Mouse (Mus musculus): ENCODE results near the gene C130026I21Rik. TPM values are rescaled to one million over a fixed set of nuclear protein-coding genes. Genes with fewer than 3 reads are reported as not detected.
"Not testable (repeated sequence)": the region's sequence is repeated elsewhere in the genome, so short reads cannot be mapped to it uniquely, and the experiment has no call there.

The C130026I21Rik gene
- total RNA-seq, 2 experiments from 2014 or later: 1.0 TPM; not detected in 1

DNA sequence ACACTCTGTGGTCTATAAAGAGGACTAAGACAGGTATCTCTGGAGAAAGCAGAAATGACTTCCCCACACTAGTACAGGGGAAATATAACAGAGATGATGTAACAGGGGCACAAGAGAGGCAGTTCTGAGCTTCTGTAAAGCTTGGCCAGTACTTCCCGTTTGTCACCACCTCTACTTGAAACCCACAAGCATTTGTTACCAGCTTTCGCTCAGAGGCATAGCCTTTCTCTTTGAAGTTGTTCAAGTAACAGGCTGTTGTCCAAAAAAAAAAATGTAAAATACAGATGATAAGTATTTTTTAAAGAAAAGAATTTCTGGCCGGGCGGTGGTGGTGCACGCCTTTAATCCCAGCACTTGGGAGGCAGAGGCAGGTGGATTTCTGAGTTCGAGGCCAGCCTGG, 236.8 kb downstream of the C130026I21Rik start:
- not testable (repeated sequence) for DNase-seq

DNA sequence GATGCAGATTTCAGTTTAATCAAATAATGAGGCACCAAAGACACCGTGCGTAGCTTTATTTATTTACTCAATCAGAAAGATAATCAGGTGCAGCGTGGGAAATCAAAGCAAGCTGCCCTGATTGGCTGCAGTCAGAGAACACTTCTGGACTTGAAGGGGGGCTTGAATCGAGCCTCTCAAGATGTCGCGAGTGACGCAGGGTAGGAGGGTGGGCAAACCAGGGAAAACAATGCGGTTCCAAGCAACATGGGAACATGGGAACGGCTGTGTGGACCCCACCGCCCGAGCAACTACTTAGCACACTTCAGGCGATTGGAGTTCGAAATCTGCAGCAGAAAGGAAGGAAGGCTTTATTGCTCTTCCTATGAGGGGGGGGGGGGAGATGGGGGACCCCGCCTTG, 240.2 kb downstream of the C130026I21Rik start:
- not testable (repeated sequence) for DNase-seq

DNA sequence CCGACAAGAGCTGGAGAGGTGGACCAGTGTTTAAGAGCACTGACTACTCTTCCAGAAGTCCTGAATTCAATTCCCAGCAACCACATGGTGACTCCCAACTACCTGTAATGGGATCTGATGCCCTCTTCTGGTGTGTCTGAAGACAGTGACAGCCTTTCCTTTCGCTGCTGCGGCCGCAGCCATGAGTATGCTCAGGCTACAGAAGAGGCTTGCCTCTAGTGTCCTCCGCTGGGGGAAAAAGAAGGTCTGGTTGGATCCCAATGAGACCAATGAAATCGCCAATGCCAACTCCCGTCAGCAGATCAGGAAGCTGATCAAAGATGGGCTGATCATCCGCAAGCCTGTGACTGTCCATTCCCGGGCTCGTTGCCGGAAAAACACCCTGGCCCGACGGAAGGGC, 258.4 kb downstream of the C130026I21Rik start:
- DNase-seq: not testable (repeated sequence)

DNA sequence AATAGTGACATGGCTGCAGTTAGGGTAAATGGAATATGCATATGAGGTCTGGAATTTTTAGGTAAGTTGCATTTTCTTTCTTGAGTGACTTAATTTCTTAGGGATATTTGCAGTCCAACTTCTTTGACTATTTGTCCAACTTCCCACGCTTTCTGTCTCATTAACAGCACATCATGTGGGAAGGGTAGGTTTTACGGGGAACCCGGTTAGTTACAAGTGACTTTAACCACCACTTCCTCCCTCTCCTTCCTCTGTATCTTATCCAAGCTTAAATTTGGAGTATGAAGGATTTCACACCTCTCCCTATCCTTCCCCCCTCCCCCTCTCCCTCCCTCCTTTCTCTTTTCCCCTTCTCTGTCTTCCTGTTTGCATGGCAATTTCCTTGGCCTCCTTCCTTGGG, 259.4 kb downstream of the C130026I21Rik start:
- DNase-seq: not testable (repeated sequence)

DNA sequence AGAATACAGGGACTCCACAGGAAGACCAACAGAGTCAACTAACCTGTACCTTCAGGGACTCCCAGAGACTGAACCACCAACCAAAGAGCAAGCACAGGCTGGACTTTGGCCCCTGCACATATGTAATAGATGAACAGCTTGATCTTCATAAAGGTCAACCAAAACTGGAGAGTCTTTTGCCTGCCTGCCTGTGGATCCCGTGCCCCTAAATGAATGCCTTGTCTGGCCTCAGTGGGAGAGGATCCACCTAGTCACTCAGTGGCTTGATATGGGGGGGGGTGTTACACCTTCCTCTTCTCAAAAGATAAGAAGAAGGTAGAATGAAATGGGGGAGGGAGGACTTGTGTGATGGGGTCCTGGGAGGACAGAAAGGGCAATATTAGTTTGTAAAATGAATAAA, 262.6 kb downstream of the C130026I21Rik start:
- DNase-seq: not testable (repeated sequence)

DNA sequence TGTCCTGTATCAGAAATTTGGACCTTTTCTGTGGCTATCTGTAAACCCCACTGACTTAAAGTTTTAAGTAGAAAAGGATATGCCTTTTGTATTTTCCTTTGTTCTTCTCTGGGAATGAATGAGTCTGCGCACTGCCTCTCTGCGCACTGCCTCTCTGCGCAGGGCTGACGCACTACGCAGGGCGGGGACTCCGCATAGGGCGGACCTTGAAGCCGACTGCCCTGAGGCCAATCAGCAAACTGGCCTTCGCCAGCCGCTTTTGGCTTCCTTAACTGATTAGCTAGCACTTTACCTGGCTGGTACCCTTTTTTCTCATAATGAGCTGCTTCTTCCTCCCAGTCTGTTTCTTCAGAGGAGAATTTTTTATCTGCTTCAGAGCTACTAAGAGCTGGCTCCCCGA, 271.1 kb downstream of the C130026I21Rik start:
- DNase-seq: not testable (repeated sequence)

DNA sequence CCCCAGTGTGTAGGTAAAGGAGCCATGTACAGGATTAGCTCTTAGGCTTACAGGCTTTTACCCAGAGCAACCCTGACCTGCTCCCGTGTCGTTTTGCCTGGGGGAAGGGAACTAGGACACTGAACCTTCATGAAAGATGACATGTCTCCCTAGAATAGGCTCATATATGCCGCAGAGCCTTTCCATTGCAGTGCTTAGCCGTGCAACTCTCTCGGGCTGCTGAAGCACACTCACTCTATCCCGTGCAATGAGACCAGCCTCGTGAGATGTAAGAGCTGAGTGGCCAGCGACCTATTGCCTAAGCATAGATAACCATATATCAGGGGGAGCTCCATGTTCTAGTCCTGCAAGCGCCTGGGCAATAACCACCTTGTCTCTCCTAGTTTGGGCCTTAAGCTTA, 274.1 kb downstream of the C130026I21Rik start:
- DNase-seq: not testable (repeated sequence)

DNA sequence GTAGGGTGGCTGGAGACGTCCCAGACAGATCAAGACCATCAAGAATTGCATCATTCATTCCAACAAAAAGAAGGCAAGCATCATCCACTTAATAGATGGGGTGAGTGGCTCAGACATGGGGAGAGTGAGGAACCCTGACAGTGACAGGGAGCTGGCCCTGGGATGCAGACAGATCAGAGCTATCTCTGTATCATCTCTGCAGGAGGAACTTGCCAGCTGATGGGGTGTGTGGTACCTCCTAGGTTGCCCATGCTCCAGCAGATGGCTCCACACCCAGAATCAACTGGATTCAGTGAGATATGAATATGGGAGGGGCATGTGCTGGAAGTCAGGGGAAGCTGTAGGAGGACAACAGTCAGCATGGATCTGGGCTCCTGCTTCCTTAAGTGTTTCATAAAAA, 275.9 kb downstream of the C130026I21Rik start:
- not testable (repeated sequence) for DNase-seq

DNA sequence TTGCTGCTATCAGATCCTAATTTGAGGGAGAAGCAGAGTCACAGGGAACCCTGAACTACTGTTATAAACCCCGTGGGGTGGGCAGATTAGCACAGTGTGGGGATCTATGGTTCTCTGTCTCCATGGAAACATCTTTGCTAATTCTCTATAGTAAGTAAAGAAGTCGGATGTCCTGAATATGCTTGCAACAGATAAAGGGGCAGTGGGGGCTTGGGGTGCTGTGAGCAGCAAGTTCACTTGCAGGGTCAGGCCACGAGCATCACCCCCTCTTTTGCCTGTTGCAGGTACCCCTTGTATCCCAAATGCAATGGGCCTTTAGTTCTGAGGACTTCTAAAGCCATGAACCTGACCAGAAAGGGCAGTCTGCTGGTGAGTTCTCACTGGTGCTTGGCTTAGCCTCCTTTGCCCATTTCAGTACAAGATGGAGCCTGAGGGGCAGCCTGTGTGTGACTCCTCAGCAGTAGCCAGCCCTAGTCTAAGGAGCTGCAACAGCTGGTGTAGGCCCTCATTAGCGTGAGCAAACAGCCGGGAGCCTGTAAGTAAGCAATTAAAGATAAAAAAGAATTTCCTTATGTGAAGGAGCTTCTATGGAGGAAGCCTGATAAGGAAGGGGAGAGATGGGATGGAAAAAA, 276.6 kb downstream of the C130026I21Rik start:
- not testable (repeated sequence) for DNase-seq

DNA sequence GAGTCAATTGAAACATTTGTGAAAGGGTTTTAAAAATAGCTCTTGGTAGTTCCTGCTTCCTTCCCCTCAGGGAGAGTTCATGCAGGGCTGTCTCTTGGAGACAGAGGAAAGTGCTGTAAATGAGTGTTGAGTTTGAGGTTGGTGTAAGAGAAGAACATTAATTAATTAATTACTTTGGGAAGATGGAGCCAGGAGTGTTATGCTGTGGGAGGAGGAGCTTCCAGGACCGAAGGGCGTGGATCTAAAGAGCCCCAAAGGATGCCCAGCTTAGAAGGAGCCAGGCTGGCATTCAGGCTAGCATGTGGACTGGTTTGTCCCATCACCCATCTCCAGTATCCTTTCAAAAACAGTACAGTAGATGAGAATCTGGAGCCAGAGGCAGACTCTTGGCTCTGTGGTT, 277.1 kb downstream of the C130026I21Rik start:
- DNase-seq: not testable (repeated sequence)

DNA sequence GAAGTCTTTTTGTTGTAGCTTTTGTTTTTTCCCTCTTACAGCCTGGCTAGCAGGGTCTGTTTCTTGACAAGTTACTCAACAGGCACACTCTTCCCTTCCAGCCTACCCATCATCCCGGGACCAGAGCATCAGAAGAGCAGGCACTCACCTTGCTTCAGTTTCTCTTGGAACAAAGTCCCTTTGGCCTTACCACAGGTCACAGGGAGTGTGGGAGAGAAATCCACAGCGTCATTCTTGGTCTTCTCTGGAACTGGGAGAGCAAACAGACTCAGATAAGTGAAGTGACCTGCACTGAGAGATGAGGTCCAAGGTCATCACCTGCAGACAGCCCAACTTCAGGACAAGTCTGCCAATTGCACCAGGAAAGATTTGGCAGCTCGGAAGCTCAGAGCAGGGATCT, 277.5 kb downstream of the C130026I21Rik start:
- DNase-seq: not testable (repeated sequence)

DNA sequence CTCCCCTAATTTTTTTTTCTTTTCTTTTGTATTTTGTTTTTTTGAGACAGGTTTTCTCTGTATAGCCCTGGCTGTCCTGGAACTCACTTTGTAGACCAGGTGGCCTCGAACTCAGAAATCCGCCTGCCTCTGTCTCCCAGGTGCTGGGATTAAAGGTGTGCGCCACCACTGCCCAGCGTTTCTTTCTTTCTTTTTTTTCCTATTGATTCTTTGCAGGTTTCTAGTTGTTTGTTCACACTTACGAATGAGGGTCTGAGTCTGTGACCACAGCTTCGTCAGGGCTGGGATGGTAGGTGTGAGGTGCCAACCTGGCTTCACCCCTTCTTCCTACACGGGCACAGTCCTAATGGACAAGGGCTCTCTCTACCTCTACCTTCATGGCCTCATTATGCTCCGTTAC, 281.3 kb downstream of the C130026I21Rik start:
- not testable (repeated sequence) for DNase-seq

DNA sequence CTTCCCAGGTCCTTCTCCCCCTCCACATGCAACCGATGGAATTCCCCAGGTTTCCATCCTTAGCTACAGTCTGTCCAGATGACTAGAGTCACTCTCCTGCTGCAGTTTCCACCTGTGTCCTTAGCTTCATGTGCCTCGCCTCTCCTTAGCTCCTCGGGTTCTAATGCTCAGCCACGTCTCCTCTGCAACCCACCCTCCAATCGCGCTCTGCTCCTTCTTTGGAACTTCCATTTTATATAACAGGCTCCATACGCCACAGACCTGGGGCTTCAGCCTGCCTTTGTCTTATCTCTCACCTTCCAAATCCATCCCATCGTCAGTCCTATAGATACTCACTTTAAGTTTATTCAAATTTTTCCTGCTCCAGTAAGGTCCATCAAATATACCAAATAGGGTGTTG, 282.6 kb downstream of the C130026I21Rik start:
- not testable (repeated sequence) for DNase-seq

DNA sequence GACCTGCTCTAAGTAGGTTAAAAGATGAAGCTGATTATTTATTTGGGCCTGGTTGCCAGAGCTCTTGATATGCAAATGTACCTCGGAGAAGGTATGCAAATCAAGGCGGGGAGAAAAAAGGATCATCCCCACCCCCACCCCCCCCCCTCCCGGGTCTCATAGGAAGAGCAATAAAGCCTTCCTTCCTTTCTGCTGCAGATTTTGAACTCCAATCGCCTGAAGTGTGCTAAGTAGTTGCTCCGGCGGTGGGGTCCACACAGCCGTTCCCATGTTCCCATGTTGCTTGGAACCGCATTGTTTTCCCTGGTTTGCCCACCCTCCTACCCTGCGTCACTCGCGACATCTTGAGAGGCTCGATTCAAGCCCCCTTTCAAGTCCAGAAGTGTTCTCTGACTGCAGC, 308.6 kb downstream of the C130026I21Rik start:
- DNase-seq: not testable (repeated sequence)

DNA sequence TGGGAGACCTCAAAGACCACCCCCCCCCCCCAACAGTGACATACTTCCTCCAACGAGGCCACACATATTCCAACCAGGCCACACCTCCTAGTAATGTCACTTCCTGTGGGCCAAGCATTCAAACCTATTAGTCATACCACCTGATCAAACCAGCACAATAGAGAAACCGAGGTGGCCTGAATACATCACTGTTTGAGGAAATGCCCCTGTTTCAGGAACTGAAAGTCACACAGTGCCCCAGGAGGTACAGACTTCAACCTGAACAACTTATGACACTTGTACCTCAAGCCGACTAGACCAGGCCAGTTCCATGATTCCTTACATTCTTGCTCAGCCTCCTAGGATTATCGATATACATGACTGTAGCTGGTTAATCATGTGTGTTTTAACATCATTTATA, 312.7 kb downstream of the C130026I21Rik start:
- DNase-seq: not testable (repeated sequence)

DNA sequence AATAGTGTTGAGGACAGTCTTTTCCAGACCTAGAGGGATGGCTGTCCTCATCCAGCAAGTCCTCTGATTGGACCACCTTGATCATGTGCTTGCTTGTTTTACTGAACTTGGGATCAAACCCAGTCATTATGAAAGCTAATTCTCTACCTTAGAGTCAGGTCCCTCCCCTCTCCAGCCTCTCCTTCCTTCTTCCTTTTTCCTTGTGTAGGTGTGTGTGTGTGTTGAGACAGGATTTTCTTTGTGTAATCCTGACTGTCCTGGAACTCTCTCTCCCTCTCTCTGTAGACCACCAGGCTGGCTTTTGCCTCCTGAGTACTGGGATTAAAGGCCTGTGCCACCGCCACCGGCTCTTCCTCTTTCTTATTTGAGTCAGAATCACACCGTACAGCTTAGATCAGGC, 313.6 kb downstream of the C130026I21Rik start:
- not testable (repeated sequence) for DNase-seq

DNA sequence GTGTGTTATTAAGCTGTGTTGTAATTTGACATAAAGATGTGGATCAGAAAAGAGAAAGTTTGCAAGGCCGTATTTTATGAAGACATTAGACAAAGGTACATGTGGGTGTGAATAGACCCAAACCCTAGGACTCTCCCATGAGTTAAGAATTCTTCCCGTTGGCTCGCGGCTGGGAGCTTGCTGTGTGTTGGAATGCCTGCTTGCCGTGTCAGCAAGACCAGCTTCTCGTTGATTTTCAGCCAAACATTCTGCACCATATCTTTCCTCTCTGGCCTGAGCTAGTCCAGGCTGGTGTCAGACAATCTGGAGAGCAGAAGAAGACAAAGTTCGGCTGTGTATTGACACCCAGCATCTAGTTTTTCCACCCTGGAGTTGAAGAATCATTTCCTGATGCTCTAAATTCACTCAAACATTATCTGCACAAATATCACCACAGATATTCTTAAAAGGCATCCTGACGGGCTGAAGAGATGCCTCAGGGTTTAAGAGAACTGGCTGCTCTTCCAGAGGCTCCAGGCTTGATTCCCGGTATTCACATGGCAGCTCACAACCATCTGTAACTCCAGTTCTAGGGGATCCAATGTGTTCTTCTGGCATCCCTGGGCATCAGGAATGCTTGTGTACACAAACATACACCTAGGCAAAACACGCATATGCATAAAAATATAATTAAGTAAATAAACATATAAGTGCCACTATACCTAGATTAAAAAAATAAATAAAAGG, 317.7 kb downstream of the C130026I21Rik start:
- no peak for DNase-seq

DNA sequence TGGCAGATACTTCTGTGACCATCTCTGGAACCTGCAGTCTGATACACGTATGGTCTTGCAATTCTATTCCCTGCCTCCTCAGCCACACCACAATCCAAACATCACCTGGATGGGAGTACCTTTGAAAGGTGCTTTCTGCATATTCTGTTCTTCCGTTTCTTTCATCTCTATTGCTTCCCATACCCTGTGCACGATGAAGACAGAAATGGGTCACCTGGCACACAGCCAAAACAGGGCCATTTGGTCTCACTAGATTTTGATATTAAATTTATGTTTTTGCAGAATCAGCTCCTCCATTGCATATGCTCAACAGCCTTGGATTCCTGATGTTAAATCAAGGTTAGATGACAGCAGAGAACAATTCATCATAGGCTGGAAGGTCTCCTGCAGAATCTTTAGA, 318.8 kb downstream of the C130026I21Rik start:
- DNase-seq: no peak

DNA sequence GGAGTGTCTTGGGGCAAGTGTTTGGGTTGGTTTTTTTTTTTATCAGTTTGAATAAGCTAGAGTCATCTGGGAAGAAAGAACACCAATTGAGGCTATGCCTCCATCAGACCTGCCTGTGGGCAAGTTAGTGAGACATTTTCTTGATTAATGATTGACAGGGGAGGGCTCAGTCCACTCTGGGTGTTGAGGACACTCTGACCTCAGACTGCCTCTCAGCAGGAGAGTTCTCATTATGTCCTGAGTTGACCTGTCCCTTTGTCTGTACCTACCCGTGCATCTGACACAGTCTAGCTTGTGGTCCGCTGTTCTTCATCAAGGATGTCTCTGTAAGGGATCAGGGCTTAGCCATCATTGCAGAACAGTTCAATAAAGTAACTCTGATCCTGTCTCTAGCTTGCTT, 323.0 kb downstream of the C130026I21Rik start:
- DNase-seq: no peak

DNA sequence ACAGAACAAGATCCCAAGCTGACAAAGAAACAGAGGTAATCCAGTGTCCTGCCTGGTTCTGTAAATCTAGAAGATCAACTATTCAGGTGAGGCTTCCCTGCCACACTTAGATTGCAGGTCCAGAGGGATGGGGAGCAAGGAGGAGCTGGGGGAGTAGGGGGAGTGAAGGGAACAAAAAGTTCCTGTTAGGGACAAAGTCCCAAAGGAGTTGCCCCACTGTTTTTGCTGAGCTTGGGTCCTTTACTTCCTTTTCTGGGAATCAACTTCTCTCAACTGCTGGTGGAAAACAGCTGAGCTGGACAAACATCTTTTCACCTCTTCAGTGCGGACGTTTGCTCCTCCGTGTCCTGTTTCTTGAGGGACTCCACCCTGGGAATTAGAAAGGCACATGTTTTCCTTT, 324.4 kb downstream of the C130026I21Rik start:
- DNase-seq: no peak

DNA sequence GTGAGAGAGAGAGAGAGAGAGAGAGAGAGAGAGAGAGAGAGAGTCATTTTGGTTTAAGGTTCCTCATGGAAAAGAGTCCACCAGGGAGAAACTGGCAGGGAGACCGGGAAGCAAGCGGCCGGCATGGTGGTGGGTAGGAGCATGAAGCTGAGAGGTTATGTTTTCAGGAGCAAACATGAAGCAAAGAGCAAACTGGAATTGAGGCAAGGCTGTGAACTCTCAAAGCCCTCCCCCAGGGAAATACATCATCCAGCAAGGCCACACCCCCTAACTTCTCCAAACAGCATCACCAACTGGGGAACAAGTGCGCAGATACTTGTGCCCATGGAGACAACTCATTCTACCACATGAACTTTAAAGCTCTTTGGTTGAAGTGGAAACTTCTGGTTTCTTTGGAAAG, 326.8 kb downstream of the C130026I21Rik start:
- no peak for DNase-seq
